Mouse (Mus musculus) myocyte (in vitro differentiated cells): ENCODE measurements around the gene Pitx1.

Source experiments
- E2F4 ChIP-seq: IDR thresholded peaks from one replicate; pipeline ENCODE4 v1.6.1; 2011; ENCODE audit warnings: mild to moderate bottlenecking, control low read depth, moderate library complexity; ENCODE audit not compliant: insufficient read depth
- MAX ChIP-seq: IDR thresholded peaks from one replicate; pipeline ENCODE4 v1.6.1; 2011; ENCODE audit warnings: low read depth, mild to moderate bottlenecking, control low read depth
- MYOD1 ChIP-seq, 3 experiments: IDR thresholded peaks; one replicate each; pipeline ENCODE4 v1.6.1; 2011; ENCODE audit warnings: control low read depth in 2 of 3, low read depth in 2 of 3, mild to moderate bottlenecking in 2 of 3, moderate library complexity in 1 of 3; ENCODE audit not compliant: insufficient read length in 2 of 3, control insufficient read depth in 1 of 3
- MYOG ChIP-seq, 3 experiments: IDR thresholded peaks; one replicate each; pipeline ENCODE4 v1.6.1; 2011; ENCODE audit warnings: control low read depth in 2 of 3, low read depth in 2 of 3, mild to moderate bottlenecking in 2 of 3; ENCODE audit not compliant: insufficient read length in 2 of 3, control insufficient read depth in 1 of 3, insufficient read depth in 1 of 3
- POLR2A ChIP-seq: IDR thresholded peaks from one replicate; pipeline ENCODE4 v1.6.1; 2011; ENCODE audit warnings: low read depth, mild to moderate bottlenecking, control low read depth, moderate library complexity; ENCODE audit not compliant: insufficient read length
- POLR2AphosphoS2 ChIP-seq: IDR thresholded peaks from one replicate; pipeline ENCODE4 v1.6.1; 2011; ENCODE audit warnings: low read depth, control low read depth; ENCODE audit not compliant: insufficient read length
- SRF ChIP-seq: IDR thresholded peaks from one replicate; pipeline ENCODE4 v1.6.1; 2011; ENCODE audit warnings: low read depth; ENCODE audit not compliant: control insufficient read depth, insufficient read length
- TCF12 ChIP-seq: IDR thresholded peaks from one replicate; pipeline ENCODE4 v1.6.1; 2011; ENCODE audit warnings: mild to moderate bottlenecking, control low read depth; ENCODE audit not compliant: poor library complexity, insufficient read depth, severe bottlenecking
- USF1 ChIP-seq: IDR thresholded peaks from one replicate; pipeline ENCODE4 v1.6.1; 2011; ENCODE audit warnings: low read depth, mild to moderate bottlenecking, control low read depth, moderate library complexity

GRCm38 (mm10) chr13:55833921-55834320 is 2.1 kb downstream of the Pitx1 start:
- TF ChIP-seq USF1 = no peak
- no peak for TF ChIP-seq POLR2A
- TF ChIP-seq MAX = no peak
- TF ChIP-seq POLR2AphosphoS2 = no peak
- no peak for TF ChIP-seq TCF12
- no peak for TF ChIP-seq SRF
- TF ChIP-seq E2F4 = no peak
- no peak for TF ChIP-seq MYOG (IDR thresholded peaks at IDR 0.05; ENCODE audit: control insufficient read depth in 1 of 3, insufficient read depth in 1 of 3, insufficient read length in 2 of 3, low read depth in 2 of 3)
- TF ChIP-seq MYOD1 (IDR thresholded peaks at IDR 0.05; ENCODE audit: control insufficient read depth in 1 of 3, insufficient read length in 2 of 3, low read depth in 2 of 3) = no peak
